Mouse (Mus musculus): ENCODE measurements around the gene Pex7.

The Pex7 gene

DNA sequence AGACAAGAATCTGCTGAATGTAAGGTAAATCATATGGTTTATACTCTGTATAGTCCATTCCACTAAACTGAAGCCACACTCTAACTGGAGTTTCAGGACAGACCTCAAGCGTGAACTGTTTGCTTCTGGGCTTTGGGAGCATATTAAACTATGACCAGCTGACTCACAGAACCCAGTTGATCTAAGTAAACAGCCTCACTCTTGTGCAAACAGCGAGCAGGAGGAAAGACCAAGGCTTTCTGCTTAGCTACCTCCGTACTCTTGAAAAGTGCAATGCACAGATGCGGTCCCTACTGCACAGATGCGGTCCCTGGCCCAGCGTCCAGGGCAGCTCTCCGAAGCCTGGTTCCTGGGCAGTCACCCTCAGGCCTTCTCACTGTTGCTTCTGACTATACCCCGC, 30.2 kb downstream of the Pex7 start:
- no peak for ATAC-seq (ENCODE audit: low TSS enrichment)

- no peak for ATAC-seq (ENCODE audit: low TSS enrichment)
Observed at GRCm38 (mm10) chr10:19876669-19877068, 30.8 kb downstream of the Pex7 start.

DNA sequence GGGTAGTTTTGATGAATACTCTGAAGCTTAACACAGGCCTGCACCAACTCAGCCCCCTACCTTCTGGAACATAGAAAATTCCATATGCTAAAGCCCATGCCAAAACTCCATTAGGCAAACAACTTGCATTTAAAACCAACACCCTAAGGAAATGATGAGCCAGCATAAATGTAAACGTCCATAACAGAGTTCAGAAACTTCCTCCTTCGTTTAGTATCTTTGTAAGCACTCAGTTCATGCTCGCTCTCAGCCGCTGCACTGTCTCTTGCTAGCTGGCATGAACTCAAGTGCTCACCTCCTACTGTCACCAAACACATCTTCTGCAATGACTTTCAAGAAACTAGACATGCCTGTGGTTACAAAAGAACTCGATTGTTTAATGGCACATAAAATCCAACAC, 32.1 kb downstream of the Pex7 start:
- ATAC-seq (ENCODE audit: low TSS enrichment): no peak

- ATAC-seq (ENCODE audit: low TSS enrichment): peak; percentile 71
Observed at GRCm38 (mm10) chr10:19855597-19856306, 51.7 kb downstream of the Pex7 start.

- ATAC-seq (ENCODE audit: low TSS enrichment): no peak
Observed at GRCm38 (mm10) chr10:19853609-19854008, 53.9 kb downstream of the Pex7 start.

DNA sequence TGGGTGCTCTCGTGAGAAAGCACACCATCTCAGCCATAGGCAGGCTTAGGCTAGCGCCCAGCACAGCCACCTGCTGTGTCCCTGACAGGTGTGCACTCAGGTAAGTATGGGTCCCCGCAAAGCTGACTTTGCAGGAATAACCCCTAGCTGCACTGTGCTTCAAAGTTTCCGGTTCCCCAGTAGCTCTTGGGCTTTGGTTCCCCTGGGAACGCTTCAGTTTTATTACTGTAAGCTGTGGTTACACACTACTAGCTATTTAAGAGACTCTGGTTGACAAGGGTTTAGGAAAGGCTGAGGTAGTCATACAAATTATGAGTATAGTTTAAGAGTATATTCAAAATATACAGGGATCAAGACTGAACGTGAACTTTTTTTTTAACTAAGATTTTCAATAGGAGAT, 54.7 kb downstream of the Pex7 start:
- no peak for ATAC-seq (ENCODE audit: low TSS enrichment)

DNA sequence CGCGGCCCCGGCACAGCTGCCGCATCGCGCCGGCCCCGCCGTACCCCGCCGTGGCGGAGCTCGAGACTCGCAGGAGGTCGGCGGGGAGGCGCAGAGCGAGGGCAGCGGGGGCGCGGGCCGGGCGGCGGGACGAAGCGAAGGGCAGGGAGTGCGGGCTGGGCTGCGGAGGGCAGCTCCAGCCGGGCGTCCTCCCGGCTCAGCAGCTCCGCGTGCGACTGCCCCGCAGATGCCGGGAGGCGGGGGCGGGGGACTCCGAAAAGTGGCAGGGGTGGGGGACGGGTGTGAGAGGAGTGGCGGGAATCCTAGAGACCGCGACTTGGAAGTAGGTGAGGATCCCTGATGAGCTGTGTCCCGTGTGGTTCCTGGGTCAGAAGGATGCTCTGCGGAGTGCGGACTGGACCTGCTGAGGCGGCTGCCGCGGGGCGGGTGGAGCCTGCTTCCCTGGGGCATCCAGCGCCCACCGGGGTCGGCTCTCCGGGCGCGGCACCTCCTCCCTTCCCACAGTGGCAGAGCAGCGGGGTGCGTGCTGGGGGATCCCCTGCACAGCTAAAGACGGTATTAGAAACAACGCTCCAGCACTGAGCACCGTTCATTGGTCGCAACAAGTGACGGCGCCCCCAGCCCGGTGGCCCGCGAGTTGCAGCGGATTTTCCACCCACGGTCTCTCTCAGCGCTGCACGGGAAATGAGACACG, 56.3 kb downstream of the Pex7 start, which contains the start of gene Slc35d3:
Gene Slc35d3, minus strand, starts transcription at position 462 of the 694 bp plus-strand sequence.
- 0 out of 2 replicates have a peak, but pooled peaks have one; percentile 6 for ATAC-seq (ENCODE audit: low TSS enrichment)

- peak; percentile 41 for ATAC-seq (ENCODE audit: low TSS enrichment)
Observed at GRCm38 (mm10) chr10:19850544-19850997, 56.9 kb downstream of the Pex7 start.

- 0 out of 2 replicates have a peak, but pooled peaks have one; percentile 1 for ATAC-seq (ENCODE audit: low TSS enrichment)
Observed at GRCm38 (mm10) chr10:19849771-19850365, 57.6 kb downstream of the Pex7 start.

DNA sequence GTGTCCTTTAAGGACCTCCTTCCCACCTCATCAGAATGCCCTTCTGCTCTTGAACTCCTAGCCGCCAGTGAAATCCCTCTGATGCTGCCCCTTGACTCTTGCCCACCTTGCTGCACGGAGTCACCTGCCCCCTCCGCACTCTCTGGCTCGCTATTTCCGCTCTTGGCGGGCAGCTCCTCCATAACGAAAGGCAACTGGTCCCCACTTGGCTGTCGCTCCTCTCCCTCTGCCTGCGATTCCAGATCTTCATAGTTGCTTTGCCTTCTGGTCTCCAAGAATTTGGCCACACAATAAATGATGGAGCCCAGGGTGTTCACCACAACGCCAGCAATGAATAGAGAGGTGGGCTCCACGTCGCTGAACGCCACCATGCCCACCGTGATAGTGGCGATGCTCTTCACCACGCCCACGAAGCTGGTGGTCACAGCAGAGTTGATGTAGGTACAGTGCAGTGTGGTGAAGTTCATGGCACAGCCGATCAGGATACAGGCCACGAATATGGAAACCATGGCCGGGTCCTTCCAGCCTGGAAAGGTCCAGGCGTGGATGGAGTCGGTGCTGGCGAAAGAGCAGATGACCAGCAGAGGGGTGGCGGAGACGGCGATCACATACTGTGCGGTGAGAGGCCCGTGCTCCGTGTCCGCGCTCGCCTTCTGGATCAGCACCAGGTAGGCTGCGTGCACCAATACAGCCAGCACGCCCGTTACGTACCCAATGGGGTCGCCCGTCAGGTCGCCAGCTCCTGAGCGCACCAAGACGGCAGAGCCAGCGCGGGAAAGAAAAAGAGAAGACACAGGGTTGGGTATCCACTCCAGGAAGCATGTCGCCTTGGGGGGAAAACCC, 58.3 kb downstream of the Pex7 start:
- ATAC-seq (ENCODE audit: low TSS enrichment): no peak

- ATAC-seq (ENCODE audit: low TSS enrichment): no peak
Observed at GRCm38 (mm10) chr10:19839836-19840235, 67.7 kb downstream of the Pex7 start.

DNA sequence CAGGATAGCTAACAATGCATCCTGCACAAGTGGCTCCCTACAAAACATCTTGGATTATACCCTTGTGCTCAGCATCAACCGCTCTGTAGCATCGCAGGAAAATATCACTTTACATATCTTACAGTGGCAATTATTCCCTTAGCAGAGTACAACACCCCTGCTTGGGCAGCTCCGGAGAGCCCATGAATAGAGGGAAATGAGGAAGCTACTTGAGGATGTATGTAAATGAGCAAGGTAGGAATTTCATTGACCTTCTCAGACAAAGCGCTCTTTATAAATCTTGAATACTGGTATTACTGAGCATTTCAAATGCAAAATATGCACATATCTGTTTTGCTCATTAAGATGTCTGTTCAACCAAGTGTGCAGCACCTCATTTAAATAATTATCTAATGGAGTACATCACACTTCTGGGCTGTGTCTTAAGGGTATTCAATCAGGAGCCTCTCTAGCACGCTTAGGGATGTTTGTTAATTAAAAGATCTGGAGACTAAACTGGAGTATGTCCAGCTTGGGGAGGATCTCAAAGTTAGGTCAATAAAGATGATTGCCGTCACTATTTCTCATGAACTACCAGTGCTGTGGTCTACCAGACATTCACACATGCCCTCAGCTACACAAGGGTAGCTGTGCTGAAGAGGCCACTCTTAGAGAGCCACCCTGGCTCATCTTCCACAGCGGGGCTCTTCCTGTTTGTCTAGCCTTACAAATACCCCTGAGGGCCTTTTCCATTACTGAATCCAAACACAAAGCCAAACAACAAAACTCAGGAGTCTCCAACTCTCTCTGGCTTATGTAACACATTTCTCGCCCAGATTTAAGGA, 71.4 kb downstream of the Pex7 start:
- ATAC-seq (ENCODE audit: low TSS enrichment): no peak

DNA sequence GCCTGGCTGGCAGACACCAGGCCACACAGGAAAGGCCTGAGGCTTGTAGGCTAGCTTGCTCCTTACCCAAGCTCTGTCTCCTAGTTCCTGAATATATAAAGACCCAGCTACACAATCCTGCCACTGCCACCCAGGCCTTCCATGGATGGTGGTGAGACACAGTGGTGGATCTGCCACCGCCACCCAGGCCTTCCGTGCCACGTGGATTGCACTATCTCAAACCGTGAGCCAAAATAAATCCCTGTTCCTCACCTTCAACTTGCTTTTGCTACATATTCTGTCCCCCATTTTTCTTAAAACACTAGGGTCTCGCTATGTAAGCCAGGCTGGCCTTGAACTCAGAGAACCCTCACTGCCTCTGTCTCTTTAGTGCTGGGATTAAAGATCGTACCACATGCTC, 73.3 kb downstream of the Pex7 start:
- ATAC-seq (ENCODE audit: low TSS enrichment): no peak

- no peak for ATAC-seq (ENCODE audit: low TSS enrichment)
Observed at GRCm38 (mm10) chr10:19831072-19831849, 76.2 kb downstream of the Pex7 start.

DNA sequence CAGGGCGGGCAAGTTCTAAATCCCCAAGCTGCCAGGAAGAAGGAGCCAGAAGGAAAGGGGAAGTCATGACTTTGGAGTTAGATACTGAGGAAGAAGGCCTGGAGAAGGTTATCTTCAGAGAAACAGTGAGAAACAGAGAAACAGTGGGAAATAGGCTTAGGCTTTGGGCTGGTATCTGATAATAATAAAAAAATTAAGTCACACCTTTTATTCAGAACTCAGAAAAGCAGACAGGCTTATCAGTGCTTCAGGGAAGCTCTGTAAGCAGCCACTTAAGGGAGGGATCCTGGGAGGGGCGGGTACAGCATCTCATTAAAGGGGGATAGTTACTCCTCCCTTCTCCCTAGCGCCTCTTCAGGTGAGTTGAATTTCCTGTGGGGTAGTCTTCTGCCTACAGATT, 86.5 kb downstream of the Pex7 start:
- no peak for ATAC-seq (ENCODE audit: low TSS enrichment)

GRCm38 (mm10) chr10:19818723-19819355, 88.7 kb downstream of the Pex7 start:
- no peak for ATAC-seq (ENCODE audit: low TSS enrichment)

- ATAC-seq (ENCODE audit: low TSS enrichment): no peak
Observed at GRCm38 (mm10) chr10:19815371-19815770, 92.1 kb downstream of the Pex7 start.

- peak; percentile 98 for ATAC-seq (ENCODE audit: low TSS enrichment)
Observed at GRCm38 (mm10) chr10:19811436-19812172, 95.9 kb downstream of the Pex7 start.

DNA sequence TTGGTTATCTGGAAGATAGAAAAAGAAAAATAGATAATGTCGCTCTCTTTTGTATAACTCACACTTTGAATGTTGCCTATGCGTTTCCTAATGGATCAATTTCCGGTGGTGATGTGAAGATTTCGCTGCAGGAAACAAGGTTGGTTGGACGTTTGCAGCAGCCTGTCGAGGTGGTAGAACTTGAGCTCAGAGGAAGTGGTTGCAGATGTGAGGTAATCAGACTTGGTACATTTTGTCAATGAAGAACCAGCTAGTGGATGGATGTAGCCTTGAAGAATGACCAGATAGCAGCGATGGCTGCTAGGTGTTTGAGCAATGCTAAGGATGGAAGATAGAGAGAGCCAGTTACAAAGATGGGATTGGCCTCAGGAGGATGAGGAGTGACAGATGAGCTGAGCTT, 102.7 kb downstream of the Pex7 start:
- ATAC-seq (ENCODE audit: low TSS enrichment): no peak

Data from frontal cortex, adult (tissue).